Mouse (Mus musculus) right cerebral cortex, postnatal 10 days (tissue): Measurements from ENCODE around the gene Dmgdh.
A peak's percentile ranks its signal among the peaks of the same experiment; 100 is the strongest.

Source experiments
- DNase-seq, 2 experiments: peaks; one replicate each; pipeline ENCODE4 v3.0.0; 2021; ENCODE audit warnings: low spot score in 2 of 2

The Dmgdh gene

DNA sequence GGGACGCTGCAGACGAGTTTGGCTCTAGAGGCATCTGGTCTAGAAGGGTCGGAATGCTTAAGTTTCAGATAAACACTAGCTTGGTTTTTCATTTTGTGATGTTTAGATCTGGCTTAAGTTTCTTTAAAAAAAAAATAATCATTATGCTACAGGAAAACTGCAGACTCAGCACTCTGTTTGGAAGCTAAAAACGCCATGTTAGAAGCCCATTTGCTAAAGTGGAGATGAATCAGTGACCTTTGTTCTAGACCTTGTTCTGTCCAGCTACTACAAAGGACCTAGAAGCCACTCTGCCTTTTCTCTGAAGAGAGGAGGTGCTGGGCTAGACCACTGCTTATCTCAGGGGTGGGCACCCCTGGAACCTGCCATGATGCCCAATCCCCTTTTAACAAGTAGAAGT lies 36.1 kb downstream of the Dmgdh start:
- DNase-seq = no peak

DNA sequence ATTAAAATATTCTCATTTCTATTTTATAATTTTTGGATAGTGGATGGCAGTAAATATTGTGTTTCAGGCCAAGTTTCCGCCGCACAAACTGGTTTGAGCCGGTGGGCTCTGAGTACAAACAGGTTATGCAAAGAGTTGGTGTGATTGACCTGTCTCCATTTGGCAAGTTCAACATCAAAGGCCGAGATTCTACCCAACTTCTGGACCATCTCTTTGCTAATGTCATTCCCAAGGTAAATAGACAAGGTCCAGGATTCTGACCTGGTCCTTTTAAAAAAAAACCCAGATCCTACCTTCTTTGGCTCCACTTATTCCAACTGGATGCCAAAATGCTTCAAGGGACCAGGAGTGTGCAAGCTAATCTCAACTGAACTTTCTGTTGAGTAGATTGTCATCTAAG lies 37.0 kb downstream of the Dmgdh start:
- DNase-seq = no peak

GRCm38 (mm10) chr13:93712362-93712761 lies 38.1 kb downstream of the Dmgdh start:
- DNase-seq = no peak

DNA sequence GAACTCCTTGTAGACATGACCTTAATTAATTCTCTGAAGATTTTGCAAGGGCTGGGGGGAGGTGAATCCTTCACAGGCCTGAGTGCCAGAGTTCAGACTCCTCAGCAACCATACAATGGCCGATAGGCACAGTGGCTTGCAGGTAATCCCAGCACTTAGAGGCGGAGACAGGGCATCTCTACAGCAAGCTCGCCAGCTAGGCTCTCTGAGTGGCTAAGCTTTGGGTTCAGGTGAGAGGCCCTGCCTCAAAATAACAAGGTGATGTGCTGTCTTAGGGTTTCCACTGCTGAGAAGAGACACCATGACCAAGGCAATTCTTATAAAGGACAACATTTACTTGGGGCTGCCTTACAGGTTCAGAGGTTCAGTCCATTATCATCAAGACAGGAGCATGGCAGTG lies 39.6 kb downstream of the Dmgdh start:
- no peak for DNase-seq

- no peak for DNase-seq
These were observed 42.9 kb downstream of the Dmgdh start for GRCm38 (mm10) chr13:93717113-93717512.

- DNase-seq = peak; percentile 63 to 87
These were observed 44.7 kb downstream of the Dmgdh start for GRCm38 (mm10) chr13:93718948-93719347.

DNA sequence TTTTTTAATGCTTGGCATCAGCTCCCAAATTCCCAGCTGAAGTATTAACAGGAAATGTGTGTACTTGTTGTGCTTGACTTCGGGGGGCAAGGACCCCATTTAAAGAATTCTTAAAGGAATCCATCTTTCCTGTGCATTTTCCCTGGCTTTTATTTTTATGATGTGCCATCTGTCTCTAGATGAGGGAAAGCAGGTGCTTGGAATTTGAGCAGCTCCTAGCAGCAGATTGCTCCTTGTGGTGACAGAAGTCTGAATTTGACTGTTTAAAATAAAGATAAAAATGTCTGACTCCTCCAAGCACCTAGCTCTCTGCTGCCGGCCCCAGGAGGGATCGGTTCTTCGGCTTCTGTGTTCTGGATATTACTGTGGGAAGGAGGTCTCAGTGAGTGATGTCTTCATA lies 47.7 kb downstream of the Dmgdh start:
- peak; percentile 31 to 58 for DNase-seq

DNA sequence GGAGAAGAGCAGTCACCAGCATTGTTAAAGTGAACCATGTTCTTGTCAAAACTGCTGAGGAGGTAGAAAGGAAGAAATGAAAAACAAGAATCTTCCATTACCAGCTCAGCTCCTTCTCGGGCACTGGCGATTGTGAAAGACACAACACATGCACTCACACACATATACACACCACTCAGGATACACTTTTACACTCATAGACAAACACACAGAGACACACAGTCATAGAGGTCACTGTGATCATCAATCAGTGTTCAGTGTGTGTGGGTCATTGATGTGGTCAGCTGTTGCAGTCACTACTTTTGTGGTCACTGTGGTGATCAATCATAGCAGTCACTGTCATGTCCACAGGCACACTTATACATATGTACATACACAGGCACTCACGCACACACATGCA lies 49.2 kb downstream of the Dmgdh start:
- DNase-seq = no peak

DNA sequence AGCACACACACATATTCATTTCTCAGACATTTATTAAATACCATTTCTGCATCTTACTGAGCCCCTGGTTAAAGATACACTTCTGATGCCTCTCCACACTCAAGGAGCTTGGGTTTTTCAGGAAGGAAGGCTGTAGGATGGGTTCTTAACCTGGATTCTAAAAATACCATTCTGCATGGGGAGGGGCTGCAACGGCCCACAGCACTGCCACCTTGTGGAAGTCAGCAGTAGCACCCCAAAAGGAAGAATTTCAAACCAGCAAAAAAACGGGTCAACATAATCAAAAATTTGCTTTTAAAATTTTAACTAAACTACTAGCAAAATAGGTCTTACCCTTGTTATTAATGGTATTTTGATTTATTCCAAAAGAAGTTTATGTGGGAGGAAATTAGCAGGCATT lies 50.0 kb downstream of the Dmgdh start:
- peak in 1 of 2 experiments; percentile 52 for DNase-seq

DNA sequence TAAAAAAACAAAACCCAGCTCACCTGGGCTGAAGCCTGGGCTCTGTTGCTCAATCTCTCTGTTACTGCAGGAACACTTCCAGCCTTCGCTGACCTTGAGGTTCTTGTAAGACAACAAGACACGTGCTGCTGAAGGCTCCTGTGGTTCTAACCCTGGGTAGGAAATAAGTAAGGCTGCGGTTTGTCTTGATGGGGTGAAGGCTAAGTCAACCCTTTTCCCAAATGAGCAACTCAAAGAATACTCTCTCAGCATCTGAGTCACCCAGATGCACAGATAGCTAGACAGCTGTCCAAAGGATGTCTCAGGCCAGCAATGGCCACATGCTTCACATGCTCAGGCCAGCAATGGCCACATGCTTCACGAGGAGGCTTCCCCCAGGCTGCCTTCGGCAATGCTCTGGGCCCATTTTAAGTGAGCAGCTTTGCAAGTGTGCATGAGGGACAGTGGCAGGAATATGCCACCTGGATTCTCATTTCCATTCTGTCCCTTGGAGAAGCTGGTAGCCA lies 61.0 kb downstream of the Dmgdh start:
- DNase-seq = no peak

DNA sequence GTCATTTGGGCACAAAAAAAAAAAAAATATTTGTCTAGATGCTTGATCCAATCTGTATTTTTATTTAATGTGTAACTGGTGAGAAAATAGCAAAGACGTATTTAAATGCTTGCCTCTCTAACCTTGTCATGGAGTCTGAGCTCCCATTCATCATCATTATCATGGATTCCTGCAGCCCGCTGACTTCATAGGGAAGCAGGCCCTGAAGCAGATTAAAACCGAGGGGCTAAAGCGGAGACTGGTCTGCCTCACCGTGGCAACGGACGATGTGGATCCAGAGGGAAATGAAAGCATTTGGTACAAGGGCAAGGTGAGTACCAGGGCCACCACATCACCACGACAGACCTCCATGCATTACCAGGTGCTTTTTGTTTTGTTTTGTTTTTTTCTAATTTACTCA lies 69.9 kb downstream of the Dmgdh start:
- DNase-seq = no peak

DNA sequence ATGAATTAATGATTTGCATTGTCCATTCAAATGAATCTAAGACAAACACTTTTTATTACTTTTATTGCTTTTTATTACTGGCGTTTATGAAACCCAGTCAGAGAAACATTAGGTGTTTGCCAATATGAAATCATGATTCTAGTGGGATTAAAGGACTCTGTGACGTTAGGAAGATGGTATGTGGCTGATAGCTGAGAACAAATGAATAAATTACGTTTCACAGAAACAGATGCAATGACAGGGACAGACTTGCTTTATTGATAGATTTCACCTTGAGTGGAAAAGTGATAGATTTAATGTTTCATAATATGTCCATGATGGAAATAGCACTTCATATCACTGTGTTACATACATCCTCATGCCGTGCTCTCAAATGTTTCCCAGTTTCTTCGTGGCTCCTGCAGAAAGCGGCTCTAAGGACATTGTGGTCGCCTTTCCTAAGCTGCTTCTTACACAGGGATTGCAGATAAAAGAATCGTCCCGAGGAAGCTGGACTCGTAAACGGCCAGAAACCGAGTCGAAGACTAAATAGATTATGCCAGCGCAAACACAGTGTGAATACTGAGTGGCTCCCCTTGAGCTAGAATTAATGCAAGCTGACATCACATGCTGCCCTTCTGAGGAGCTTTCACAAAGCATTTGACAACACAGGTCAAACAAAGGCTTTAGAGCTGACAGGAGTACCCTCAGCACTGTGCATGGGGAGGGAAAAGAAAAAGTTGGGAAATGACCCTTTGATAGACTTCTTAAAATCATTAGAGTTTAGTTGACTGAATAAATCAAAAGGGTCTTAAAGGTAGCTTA lies 78.6 kb downstream of the Dmgdh start:
- DNase-seq = no peak

DNA sequence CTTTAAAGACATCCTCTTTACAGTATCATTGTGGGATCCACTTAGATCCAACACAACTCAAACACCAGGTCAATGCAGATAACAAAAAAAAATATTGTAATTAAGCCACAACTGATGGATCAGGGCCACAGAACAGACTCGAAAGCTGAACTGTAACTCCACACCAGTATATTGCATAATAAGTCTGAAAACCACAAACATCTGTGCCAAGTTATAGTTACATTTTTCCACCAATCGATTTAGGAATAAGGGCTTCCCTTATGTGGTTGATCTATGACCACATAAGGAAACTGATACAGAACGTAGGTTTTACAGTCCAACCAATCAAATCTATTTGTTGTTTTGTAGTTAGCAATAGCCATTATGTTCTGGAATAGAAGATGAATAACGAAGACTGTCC lies 80.9 kb downstream of the Dmgdh start:
- DNase-seq = no peak

GRCm38 (mm10) chr13:93756674-93757073 lies 82.4 kb downstream of the Dmgdh start:
- DNase-seq = no peak

DNA sequence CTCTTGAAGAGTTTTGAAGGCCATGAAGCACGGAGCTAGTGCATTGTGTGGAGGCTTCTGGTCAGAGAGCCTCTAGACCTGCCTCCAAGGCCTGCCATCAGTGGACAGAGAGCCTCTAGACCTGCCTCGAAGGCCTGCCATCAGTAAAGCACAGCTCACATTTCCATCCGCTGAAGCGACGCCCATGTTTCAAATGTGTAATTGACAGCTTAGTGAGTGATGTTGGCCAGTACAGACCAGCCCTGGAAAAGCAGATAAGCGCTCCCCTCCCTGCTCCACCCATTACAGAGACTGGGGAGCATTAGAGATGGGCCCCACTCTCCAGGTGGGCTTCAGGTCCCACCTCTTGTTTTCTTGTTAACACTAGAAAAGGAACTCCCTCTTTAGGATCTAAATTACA lies 83.3 kb downstream of the Dmgdh start:
- DNase-seq = no peak

- DNase-seq = no peak
These were observed 84.1 kb downstream of the Dmgdh start for GRCm38 (mm10) chr13:93758149-93758898.

- DNase-seq = no peak
These were observed 87.6 kb downstream of the Dmgdh start for GRCm38 (mm10) chr13:93761831-93762230.

DNA sequence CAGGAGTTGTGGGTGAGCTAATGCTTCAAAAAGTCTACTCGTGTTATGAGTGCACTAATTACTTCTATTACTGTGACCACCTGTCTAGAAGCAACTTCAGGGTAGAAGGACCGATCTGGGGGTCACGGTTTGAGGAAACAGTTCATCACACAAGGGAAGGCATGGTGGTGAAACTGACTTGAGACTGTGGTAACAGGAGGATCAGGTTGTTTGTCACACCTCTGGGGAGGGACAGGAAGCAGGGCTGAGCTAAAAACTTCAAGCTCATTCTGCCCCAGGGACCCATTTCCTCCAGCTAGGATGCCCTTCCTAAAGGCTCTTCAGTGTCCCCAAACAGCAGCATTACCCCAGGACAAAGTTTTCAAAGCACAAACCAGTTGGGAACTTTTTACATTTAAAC lies 88.6 kb downstream of the Dmgdh start:
- DNase-seq = no peak

GRCm38 (mm10) chr13:93764321-93764973 lies 90.2 kb downstream of the Dmgdh start:
- no peak for DNase-seq

DNA sequence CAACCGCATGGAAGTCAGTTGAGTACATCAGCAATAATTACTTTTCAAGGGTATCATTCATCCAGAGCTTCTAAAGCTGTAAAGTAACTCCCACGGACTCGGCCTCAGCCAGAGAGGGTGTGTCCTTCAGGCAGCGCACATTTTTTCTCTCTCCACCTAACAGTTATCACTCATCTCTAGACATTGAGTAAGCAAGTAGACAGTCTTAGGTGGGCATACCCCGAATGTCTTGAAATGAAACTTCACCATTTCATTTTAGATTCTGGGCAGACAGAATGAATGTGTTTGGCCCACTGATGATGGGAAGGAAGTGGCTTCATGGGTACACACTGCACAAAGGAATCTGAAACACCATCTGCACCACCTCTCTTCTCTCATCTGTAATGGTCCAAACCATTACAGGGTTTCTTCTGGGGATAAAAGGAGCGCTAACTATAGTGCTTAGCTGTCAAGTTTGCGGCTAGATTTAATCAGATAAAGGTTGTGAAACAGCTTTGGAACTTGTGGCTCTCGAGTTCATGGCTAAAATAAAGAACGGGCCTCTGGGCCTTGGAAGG lies 96.9 kb downstream of the Dmgdh start:
- DNase-seq = no peak

DNA sequence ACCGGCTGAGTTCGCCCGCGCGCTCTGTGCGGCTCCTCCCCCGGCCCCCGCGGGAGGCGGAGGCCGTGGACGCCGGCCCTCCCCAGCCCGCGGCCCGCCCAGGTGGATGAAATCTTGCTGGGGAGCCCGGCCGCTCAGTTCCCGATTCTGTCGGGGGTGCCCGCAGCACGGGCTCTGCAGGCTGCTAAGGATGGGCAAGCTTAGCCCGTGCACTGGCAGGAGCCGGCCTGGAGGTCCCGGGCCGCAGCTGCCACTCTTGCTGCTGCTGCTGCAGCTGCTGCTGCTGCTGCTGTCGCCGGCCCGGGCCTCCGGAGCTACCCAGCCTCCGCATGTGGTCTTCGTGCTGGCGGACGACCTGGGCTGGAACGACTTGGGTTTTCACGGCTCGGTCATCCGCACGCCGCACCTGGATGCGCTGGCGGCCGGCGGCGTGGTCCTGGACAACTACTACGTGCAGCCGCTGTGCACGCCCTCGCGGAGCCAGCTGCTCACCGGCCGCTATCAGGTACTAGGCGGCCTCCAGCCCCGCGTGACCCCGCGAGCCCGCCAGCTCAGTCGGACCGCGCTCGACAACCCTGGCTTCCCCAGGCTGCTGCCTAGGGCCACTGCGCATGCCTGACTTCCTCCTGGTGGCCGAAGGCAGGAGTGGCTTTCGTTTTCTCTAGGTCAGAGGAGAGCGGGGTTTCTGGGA lies 97.5 kb downstream of the Dmgdh start, which contains the start of gene Arsb:
Gene Arsb (plus strand): TSS at position 43 of the 691 bp plus-strand sequence.
- DNase-seq = peak; percentile 85 to 87

DNA sequence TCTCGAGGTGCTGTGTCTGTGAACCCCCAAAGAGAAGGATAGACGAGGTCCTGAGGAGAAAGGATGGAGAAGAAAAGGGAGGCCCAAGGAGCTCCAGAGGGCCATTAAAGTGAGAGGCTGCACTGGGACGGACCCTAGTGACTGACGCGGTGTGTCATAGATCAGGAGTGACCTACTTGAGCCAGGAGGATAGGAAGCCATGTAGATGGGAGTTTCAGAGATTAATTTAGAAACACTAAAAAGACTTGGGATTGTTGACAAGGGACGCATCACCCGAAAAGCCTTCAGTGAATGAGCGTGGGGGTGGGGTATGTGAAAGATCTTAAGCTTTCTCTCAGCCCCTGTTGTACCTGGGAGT lies 98.0 kb downstream of the Dmgdh start:
- DNase-seq = no peak
